Mouse (Mus musculus) urinary bladder, postnatal 14 days (tissue): ENCODE measurements at regions not wholly inside any gene's neighbourhood (a gene's known extent, or its start where the extent isn't known, plus 50 kb on each side); places are given as distances from the start of the nearest gene placed in this dataset.

Experiments
- DNase-seq: peaks from one replicate; pipeline ENCODE4 v3.0.0; 2021; ENCODE audit warnings: low spot score

DNA sequence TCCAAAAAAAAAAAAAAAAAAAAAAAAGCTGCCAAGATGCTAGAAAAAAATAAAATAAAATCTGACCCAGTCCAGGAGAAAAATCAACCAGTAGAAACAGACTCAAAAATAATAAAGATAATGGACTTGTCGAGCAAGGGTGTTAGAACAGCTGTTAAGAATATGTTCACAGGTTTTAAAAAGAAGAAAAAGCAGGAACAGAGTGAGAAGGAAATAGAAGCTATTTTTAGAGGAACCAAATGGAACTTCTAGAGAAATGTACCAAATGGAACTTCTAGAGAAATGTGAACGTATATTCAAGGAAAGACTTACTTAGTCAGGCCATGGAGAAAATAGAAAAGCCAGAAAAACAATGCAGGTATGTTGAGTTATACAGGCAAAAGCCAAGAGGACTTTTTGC, 662.4 kb upstream of the Jmjd1c start:
- no peak for DNase-seq

DNA sequence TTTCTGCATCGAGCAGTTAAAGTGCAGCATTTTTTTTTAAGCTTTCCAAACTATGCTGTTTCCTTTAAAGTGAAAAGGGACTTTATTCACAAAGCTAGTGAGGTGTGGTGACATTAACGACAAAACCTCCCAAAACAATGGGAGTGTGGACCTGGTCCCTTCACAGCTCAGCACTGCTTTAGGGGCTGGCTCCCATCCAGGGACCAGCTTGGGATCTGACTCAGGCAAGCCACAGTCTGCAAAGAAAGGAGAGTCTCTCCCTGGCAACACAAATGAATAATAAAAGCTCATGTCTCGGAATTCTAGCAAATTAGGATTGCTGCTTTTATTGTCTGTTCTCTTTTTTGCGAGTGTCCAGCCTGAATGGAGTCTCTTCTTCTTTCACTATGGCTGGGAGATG, 625.2 kb upstream of the Jmjd1c start:
- DNase-seq, result no peak

DNA sequence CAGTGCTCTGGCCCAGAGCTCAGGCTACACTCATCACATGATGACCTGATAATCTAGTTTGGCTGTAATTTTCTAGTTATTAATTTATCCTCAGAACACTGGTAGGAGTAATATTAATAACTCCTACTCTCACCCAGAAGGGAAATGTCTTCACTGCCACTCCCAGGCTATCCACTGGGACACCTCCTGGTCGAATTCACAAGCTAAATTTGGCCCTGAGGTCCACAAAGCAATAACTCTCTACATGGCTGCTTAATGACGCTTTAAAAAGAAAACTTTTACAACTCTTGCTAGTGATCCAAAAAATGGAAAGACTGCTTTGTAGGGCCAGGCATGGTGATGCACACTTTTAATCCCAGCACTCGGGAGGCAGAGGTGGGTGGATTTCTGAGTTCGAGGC, 623.9 kb upstream of the Jmjd1c start:
- DNase-seq, result no peak

DNA sequence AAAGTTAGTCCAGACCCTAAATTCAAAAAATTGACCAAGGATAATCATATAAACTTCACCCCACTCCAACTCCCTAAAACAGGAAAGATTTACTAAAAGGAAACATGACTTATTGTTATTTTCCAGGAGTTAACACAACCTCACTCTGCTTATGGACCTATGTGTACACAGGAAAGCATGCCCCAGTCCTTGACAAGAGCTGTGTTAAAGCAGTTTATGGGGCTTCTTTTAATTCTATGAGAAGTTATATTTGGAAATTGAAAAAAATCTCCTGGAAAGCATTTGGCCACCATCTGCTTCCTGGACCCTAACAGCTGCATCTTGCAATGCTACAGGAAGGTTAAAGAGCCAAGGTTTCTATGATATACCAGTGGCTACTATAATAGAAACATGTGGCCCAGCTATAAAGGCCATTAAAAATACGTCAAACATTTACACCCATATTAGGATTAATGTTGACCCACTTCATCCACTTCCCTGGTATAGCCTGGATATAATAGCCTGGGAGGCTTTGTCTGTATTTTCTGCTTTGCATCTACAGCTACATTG, 620.7 kb upstream of the Jmjd1c start:
- no peak for DNase-seq

DNA sequence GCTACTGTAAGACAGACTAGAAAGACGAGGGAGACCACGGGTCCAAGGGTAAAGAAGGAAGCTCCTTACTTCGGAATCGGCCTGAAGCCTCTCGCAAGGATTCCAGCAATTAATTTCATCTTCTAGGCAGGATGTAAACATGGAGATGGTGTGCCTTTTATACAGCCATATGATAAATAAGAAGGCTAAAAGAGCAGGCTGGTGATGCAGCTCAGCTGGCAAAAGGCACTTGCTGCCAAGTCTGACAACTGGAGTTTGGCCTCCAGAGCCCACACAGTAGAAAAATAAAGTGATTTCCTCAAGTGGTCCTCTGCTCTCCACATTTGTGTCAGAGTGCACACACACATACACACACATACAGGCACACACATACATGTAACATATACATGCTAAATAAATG, 605.1 kb upstream of the Jmjd1c start:
- DNase-seq, result no peak

DNA sequence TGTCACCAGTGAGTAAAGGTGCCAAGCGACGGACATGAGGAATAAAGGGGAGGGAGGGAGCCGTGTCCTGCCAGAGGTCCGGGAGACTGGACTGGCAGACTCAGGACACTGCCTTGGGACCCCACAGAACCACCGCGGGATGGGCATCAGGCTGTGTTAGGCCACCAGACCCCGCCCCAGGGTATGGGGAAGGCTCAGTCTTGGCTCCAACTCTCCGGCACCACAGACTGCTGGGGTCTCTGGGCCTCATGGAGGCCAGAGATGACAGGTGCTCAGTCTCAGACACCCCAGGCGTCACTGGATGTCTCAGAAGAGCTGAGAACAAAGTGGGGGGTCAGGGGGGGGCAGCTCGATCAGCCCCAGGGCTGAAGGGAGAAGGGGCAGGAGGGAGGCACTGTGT, 604.1 kb upstream of the Jmjd1c start:
- DNase-seq, result no peak

DNA sequence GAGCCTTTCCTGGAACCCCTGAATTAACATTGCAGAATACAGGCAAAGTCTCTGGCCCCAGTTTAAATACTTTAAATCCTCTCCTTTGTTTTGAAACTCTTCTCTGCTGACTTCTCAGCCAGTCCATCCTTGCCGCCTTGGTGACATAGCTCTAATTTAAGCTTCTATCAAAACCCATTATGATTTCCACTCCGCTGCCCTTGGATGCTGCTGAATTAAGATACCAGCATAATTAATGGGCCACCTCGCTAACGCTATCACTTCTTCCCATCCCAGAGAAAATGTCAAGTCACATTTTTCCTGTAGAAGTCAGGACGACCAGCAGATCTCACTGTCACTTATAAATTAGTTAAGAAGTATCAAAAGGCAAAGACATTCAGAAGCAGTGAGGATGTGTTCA, 556.1 kb upstream of the Jmjd1c start:
- no peak for DNase-seq

DNA sequence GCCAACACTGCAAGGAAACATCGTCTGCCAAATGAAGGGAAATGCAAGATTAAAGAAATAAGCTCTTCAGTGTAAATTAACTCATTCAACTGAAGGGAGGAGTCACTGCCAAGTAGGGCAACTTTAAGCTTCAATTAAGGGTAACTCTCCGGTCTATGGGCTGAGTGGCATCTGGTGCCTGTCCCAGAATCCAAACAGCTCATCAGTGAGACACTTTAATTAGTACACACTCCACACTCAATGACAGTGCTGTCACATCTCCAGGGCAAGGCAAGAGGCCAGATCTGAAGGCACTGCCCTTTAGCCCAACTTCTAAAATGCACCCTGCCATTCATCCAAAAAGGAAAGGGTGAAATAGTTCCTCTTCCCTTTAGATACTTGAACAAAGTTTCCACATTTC, 549.3 kb upstream of the Jmjd1c start:
- DNase-seq, result no peak

DNA sequence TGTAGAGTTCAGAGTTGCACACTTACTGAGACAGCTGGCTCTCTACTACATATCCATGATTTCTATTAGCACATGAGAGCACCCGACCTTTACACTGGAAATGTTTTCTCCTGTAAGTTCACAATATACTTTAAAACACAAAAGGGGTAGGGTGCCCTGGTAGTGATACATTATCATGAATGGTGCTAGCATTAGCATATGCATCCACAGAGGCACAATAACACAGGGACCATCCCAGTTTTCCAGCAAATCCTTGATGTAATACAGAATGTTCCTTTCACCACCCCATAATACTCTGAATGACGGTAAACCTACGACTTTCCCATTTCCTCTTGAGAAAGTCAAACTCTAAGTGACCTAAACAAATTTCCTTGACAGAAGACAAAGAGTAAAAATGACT, 548.3 kb upstream of the Jmjd1c start:
- no peak for DNase-seq

DNA sequence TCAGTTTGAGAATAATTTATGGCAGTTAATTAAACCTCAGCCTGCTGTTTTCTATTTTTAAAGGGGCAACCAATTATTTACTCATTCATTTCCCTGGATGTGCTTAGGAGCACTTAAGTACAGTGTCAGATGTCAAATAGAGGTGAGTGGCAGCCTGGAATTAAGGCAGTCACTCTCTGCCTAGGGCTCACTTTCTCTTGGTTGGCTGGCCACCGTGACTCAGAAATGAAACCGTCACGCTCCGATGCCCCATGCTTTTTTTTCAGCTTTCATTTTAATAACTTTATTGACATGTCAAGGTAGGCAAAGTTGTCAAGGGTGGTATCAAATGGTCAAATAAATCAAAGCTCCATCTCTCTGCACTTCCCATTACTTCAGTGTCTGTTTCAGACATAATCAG, 547.9 kb upstream of the Jmjd1c start:
- DNase-seq, result no peak

DNA sequence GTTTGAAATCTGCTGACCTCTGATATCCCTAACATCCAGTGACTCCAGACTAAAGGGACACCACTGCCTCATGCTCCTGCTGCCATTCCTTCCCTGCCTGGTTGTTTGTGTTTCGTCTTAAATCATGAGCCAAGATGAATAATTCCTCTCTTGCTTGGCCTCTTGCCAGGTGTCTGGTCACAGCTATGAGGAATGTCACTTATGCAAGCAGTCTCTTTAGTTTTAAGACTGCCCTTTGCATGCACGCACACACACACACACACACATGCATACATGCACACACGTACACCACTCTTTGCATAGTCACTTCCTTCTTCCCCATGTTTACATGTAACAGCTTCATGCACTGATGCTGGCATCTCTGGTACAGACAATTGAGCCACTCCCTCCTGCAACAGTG, 543.0 kb upstream of the Jmjd1c start:
- no peak for DNase-seq

DNA sequence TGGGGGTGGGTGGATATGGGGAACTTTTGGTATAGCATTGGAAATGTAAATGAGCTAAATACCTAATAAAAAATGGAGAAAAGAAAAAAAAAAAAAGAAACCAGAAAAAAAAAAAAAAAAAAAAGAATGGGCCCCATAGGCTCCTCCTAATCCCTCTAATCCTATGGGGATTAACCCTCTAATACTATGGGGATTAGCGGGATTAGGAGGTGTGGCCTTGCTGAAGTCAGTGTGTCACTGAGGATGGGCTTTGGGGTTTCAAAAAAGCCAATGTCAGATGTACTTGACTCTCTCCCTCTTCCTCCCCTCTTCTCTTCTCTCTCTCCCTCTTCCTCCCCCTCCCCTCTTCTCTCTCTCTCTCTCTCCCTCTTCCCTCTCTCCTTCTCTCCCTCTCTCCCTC, 541.7 kb upstream of the Jmjd1c start:
- DNase-seq, result no peak

DNA sequence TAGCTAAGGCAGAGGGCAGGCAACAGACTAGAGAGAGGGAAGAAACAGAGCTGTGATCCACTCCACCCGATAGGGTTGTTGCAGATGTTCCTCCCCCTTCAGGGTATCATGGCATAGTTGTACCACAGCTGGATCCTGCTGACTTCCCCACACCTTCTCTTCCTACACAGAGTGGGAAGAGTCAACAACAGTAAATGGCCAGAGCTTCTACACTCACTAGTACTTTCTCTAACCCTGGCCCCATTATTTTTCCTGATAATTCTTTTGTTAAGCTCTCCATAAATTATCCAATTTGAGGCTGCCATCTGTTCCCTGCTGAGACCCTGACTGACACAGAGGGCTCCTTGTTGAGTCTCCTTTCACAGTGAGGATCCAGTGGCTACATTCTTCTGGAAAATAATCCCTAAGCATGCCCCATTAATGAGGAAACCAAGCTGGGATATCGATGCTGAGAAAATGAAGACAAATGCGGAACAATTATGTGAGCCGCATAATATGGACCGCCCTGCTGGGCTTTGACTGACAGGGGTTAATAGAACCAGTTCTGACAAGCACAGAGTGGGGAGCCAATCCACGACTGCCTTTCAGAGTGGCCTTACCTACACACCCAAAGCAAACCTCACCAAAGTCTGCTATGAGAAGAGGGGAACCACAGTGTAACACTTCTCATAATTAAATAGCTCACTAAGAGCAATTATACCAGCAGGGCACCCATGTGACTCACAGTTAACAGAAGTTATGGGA, 537.7 kb upstream of the Jmjd1c start:
- no peak for DNase-seq

DNA sequence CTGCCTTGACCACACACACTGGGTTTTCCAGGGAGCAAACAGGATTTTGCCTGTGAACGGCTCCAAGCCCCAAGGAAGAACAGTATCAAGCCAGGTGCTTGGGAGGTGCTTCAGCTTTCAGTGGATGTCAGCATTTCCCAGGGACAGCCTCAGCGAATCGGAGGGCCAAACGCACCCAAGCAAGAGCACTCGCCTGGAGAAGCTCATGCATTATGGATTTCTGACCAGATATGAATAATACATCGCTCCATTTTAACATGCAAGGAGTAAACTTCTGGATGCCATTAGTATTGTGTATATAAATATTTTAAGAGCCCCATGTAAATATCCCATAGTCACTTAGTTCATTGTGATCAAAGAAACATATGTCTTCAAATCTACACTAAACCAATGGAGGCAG, 530.6 kb upstream of the Jmjd1c start:
- no peak for DNase-seq

DNA sequence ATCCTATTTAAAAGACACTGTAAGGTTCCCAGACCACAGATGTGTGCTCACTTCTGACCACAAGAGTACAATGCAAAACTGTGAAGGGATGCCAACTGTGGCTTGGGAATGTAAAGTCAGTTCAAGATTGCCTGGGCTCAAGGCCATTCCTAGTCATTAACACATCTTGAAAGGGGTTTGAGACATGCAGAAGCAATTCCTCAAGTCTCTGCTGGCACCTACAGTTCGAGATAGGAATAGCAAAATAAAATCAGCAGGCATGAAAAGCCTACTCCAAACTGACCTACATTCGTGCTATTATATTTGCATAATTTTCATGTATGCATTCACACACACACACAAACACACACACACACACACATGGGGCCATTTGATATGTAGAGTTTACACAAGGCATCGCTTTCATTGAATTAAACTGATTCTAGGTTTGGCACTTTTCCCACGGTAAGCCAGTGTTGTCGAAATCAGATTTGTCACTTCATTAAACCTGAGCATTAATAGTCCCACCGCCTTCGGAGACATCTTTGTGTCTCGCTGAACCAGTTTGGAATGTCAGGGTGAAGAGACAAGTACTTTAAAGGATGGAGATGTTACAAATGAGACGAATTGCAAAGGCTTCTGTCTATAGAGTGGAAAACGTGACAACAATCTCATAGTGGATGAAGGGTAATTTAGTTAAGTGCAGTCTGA, 520.9 kb upstream of the Jmjd1c start:
- DNase-seq, result no peak

DNA sequence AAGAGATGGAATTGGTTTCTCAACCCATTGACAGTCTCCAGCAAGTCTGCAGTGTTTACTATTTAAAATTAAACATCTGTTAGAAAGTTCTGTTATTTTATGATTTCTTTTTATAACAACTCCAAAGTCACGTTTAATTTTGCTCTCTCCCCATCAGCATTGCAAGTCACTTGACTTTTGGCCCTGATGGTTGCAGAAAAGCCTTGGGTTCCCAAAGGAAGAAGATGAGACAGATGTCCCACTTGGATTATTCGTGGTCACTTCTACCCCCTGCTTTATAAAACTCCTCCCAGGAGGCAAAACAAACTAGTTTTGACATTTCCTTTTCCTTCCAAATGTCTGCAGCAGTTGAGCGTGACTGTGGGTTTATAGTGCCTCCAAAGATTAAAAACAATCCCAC, 502.9 kb upstream of the Jmjd1c start:
- DNase-seq, result no peak

DNA sequence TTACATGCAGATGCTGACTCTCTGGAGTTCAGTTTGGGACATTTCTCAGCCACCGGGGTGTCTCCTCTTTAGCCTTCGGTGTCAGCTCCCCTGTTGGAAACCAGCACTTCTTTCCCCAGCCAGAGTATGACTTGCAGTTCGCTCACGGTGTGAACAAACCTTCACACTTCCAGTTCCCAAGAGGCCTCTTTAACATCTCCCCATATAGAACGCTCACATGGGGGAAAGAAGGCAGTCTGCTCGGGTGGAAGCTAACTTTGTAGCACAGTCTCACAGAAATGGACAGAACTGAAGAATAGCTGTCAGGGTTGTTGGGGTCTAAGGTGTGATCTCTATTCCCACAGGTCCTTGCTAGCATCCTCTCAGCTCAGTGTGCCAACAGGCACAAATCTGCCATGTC, 502.4 kb upstream of the Jmjd1c start:
- no peak for DNase-seq

DNA sequence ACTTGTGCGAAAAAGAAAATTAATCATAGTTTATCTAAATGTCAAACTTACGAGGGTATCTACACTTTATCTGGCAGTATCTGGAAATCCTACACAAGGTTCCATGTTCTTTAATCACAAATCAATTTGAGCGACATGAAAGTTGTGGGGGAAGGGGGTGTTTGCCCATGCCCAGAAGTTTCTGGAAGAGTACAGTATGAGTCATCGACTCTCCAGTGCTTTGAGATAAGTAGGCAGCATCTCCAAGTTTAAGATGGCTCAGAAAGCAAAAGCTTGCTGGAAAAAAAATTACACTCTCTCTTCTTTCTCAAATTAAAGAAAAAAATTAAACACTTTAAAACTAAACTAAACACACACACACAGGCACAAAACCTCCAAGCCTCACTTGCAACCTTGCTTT, 498.0 kb upstream of the Jmjd1c start:
- no peak for DNase-seq

DNA sequence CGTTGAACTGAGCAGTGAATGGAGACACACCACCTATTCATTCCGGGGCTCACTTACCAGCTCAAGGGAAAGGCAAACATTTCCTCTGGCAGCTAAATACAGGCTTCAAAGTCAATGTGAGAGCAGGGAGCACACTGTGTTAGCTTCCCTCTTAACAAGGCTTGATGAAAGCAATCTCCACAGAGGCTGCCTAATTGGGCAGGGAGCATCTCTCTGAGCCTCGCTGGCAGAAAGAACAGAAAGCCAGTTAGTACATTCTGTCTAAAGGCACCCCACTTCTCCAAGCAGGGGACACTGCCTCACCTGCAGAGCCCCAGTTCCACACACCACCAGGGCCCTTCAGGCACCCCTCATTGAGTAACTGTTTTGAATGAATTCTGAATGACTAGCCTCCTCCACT, 488.8 kb upstream of the Jmjd1c start:
- no peak for DNase-seq

DNA sequence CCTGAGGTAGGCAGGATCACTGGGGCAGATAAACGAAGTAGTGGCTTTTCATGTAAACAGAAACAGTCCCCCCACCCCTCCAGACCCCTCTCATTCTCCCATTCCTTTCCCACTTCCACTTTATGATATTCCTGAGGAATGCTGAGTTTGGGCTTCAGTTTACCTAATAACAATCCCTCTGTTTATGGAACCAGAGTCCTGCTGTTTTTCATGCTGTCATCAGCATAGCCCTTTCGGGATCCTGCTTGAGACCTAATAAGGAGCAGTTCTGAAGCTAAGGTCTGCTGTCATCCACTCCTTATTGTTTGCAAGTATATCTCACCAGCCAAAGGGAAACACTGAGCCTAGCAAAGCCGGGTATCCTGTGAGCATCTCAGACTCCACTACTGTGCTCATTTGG, 479.6 kb upstream of the Jmjd1c start:
- DNase-seq, result no peak

DNA sequence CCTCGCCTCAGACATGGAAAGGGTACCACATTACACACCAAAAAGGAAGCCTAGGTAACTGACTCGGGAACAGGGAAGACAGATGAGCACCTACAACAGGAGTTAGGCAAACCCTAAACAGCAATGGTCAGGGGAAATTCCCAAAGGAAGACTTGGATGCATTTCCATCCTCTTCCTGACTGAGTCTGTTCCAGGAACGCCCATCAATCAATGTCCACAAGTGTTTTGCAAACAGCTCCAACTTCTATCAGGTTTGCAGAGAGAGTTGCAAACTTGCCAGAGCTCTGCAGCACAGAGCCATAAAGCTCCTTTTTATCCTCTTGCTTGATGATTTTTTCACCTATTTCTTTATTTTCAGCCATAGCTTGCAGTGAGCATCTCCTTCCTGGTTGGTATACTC, 464.9 kb upstream of the Jmjd1c start:
- DNase-seq, result no peak

DNA sequence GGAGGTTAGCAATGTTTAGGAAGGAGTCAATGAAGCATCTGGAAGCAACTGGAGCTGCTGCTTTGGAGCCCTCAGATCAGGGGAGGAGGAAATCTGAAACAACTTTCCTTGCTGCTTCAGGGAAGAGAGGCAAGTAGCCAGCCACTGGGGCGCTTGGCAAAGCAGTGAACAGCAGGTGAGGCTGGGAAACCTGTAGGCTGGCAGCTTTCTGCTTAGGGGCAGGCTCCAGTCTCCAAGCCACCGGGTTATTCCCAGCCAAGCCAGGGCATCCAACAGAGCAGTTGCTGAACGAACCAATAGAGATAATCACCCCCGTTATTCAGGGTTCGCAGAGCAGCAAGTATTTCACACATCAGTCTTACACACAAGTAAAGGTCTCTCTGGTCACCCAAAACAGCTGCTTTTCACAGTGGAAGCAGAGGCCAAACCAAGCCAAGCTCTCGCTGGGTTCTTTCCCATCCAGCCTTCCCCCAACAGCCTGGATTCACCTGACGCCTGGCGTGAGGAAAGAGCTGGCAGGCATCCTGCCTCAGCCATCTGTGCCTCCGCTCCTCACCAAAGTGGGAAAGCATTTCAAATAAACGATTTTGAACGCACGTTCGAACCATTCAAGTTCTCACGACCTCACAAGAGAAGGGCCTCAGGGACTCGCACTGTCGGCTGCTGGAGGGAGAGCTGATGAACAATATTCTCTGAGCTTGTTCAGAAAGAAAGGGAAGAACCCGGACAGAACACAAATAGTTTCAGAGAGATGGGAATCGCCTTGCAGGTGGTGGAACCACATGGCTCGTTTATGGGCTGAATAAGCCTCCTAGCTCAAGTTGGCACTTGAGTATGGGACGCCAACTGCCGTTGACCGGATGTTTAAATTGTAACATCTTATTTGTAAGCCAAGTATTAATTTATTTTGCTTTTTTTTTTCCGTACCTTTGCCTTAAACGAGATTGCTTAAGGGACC, 454.8 kb upstream of the Jmjd1c start:
- no peak for DNase-seq

DNA sequence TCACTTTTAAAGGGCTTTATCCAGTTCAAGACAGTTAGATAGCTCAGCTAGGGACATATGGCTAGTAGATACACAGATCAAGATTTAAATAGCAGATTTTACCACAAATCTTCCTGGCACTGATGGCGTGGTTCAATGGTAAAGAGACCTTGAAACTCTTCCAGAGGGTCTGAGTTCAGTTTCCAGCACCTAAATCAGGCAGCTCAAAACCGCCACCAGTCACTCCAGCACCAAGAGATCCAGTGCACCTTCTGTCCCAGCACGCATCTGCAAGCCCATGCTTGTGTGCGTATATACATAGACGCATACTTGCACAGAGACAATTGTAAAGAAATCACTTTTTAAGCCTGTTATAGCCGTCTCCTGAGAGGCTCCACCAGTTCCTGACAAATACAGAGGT, 454.0 kb upstream of the Jmjd1c start:
- DNase-seq, result no peak
